In genomic region chr15:30693754-30694205, GRCm38 (mm10) we compare ENCODE assay signal across 10 mouse cellular contexts.
DNase-seq lines count a peak whose midpoint lies in the region; ATAC-seq and TF ChIP-seq lines count a peak whose summit lies in the region.
"Had no signal": no experiment of that assay in that cellular context is flagged by ENCODE, and none has a peak within 500 bp of the region (broad histone marks: within the 10 kb centered on the region; RNA-seq: fewer than 3 reads in every experiment).

No protein-coding gene starts in this region.

- no peaks in the 10 kb centered on the region for H3K27me3 ChIP-seq in lung, postnatal 0 days (replicated peaks; ENCODE audit: insufficient read depth, low read length)
- H3K27me3 ChIP-seq in forebrain, postnatal 0 days (ENCODE audit: insufficient read depth, low read length), result no peaks in the 10 kb centered on the region
- no peaks in the 10 kb centered on the region for H3K27me3 ChIP-seq in liver, embryonic 11.5 days (replicated peaks; ENCODE audit: control insufficient read depth, insufficient read depth, low read length)

- H3K4me3 ChIP-seq in lung, postnatal 0 days (ENCODE audit: low read depth, low read length), result no peak overlapping the region
- H3K4me3 ChIP-seq in forebrain, postnatal 0 days (ENCODE audit: low read depth, low read length), result no peak overlapping the region
- H3K4me3 ChIP-seq in liver, embryonic 11.5 days (ENCODE audit: low read depth, low read length), result no peak overlapping the region

- ATAC-seq in lung, postnatal 0 days, result no peak; the same call in 1 of the 2 replicates
- ATAC-seq in forebrain, postnatal 0 days, result peak; percentile 96
- no peak for ATAC-seq in liver, embryonic 11.5 days (replicated peaks; ENCODE audit: low FRiP score)

- H3K4me2 ChIP-seq in lung, postnatal 0 days (replicated peaks; ENCODE audit: low read depth, low read length), result no peak overlapping the region
- no peak overlapping the region for H3K4me2 ChIP-seq in forebrain, postnatal 0 days (ENCODE audit: low read depth)
- no peak overlapping the region for H3K4me2 ChIP-seq in liver, embryonic 11.5 days

- no peak for TF ChIP-seq CTCF in lung, postnatal 0 days (IDR thresholded peaks at IDR 0.05)
- peak; percentile 41 for TF ChIP-seq CTCF in forebrain, postnatal 0 days (IDR thresholded peaks at IDR 0.05; ENCODE audit: low read depth)

- TF ChIP-seq EP300 in lung, postnatal 0 days (IDR thresholded peaks at IDR 0.05), result no peak

- WGBS in lung, postnatal 0 days, result 55% methylated on average over 6 of the region's 6 CpGs
- 17% methylated on average over 6 of the region's 6 CpGs for WGBS in forebrain, postnatal 0 days
- 84% methylated on average over 6 of the region's 6 CpGs for WGBS in liver, embryonic 11.5 days

- no peaks in the 10 kb centered on the region for H3K9me3 ChIP-seq in lung, postnatal 0 days (ENCODE audit: low read length)
- no peaks in the 10 kb centered on the region for H3K9me3 ChIP-seq in forebrain, postnatal 0 days (ENCODE audit: low read length)
- no peaks in the 10 kb centered on the region for H3K9me3 ChIP-seq in liver, embryonic 11.5 days (ENCODE audit: control insufficient read depth, low read length)

- H3K36me3 ChIP-seq in lung, postnatal 0 days (ENCODE audit: insufficient read depth, low read length), result no peaks in the 10 kb centered on the region
- H3K36me3 ChIP-seq in forebrain, postnatal 0 days (ENCODE audit: insufficient read depth), result no peaks in the 10 kb centered on the region
- no peaks in the 10 kb centered on the region for H3K36me3 ChIP-seq in liver, embryonic 11.5 days (ENCODE audit: control insufficient read depth, insufficient read depth, low read length)
- H3K36me3 ChIP-seq: G1E had no signal

- no peak overlapping the region for H3K9ac ChIP-seq in lung, postnatal 0 days (replicated peaks; ENCODE audit: low read depth)
- no peak overlapping the region for H3K9ac ChIP-seq in forebrain, postnatal 0 days
- no peak overlapping the region for H3K9ac ChIP-seq in liver, embryonic 11.5 days (ENCODE audit: low read depth, low read length)

- intact Hi-C loops in left cerebral cortex, postnatal 14 days (cut with DNase I), result no loop called here

- peak; percentile 10 for DNase-seq in lung, postnatal 0 days (ENCODE audit: low spot score)
- DNase-seq in lung, postnatal 25 days (ENCODE audit: low spot score), result no peak
- DNase-seq in forebrain, postnatal 0 days, result peak; percentile 66
- peak; percentile 64 to 68 for DNase-seq in left cerebral cortex, postnatal 14 days (ENCODE audit: low spot score in 2 of 2)
- peak; percentile 46 to 65 for DNase-seq in right cerebral cortex, postnatal 36 days (ENCODE audit: low spot score in 2 of 2)
- no peak for DNase-seq in natural killer cell, adult 2 months (ENCODE audit: low spot score in 2 of 2)
- no peak for DNase-seq in urinary bladder, adult 18-20 months (ENCODE audit: low spot score in 2 of 2)
- no peak for DNase-seq in liver, embryonic 11.5 days (ENCODE audit: low spot score)

- H3K4me1 ChIP-seq in lung, postnatal 0 days (ENCODE audit: insufficient read depth, low read depth, low read length), result no peaks in the 10 kb centered on the region
- H3K4me1 ChIP-seq in forebrain, postnatal 0 days (ENCODE audit: insufficient read depth), result no peaks in the 10 kb centered on the region
- H3K4me1 ChIP-seq in liver, embryonic 11.5 days (replicated peaks; ENCODE audit: control insufficient read depth, insufficient read depth, low read length), result no peaks in the 10 kb centered on the region

- H3K27ac ChIP-seq in lung, postnatal 0 days (ENCODE audit: low read length), result no peak overlapping the region
- no peak overlapping the region for H3K27ac ChIP-seq in forebrain, postnatal 0 days (ENCODE audit: low read depth, low read length)
- no peak overlapping the region for H3K27ac ChIP-seq in liver, embryonic 11.5 days (ENCODE audit: low read depth, low read length)
- H3K27ac ChIP-seq: macrophage had no signal

Comparison
In these comparisons a context has a peak if more than half of its experiments do, and no peak if none do; other contexts are left out.
1. DNase-seq: peak in lung, postnatal 0 days (single experiment), forebrain, postnatal 0 days (single experiment), left cerebral cortex, postnatal 14 days (2 of 2) and right cerebral cortex, postnatal 36 days (2 of 2); none in lung, postnatal 25 days (single experiment), natural killer cell, adult 2 months (0 of 2), urinary bladder, adult 18-20 months (0 of 2) and liver, embryonic 11.5 days (single experiment).